Mouse (Mus musculus): Measurements from ENCODE around the gene Ankrd65.

Ankrd65 gene

GRCm38 (mm10) chr4:155821025-155821424, 30.8 kb downstream of the Ankrd65 start:
- DNase-seq, result peak; percentile 85

GRCm38 (mm10) chr4:155823443-155823842, 33.2 kb downstream of the Ankrd65 start:
- no peak for DNase-seq

GRCm38 (mm10) chr4:155829866-155830265, 39.6 kb downstream of the Ankrd65 start:
- no peak for DNase-seq

GRCm38 (mm10) chr4:155830596-155830995, 40.4 kb downstream of the Ankrd65 start:
- DNase-seq, result no peak

- DNase-seq, result peak; percentile 99
These were observed 41.0 kb downstream of the Ankrd65 start, which contains the start of gene Aurkaip1 for GRCm38 (mm10) chr4:155831205-155831766. Aurkaip1 (plus strand) TSS chr4:155831272.

- DNase-seq, result no peak
These were observed 41.6 kb downstream of the Ankrd65 start for GRCm38 (mm10) chr4:155831831-155832230.

- DNase-seq, result peak; percentile 92
These were observed 42.1 kb downstream of the Ankrd65 start for GRCm38 (mm10) chr4:155832321-155832720.

GRCm38 (mm10) chr4:155833234-155833633, 43.0 kb downstream of the Ankrd65 start:
- DNase-seq, result peak; percentile 94

GRCm38 (mm10) chr4:155833836-155834235, 43.6 kb downstream of the Ankrd65 start:
- DNase-seq, result peak; percentile 98

GRCm38 (mm10) chr4:155837404-155838010, 47.3 kb downstream of the Ankrd65 start:
- DNase-seq, result peak; percentile 99

GRCm38 (mm10) chr4:155838187-155839153, 48.2 kb downstream of the Ankrd65 start:
- DNase-seq, result peak; percentile 98

GRCm38 (mm10) chr4:155839483-155839910, 49.3 kb downstream of the Ankrd65 start, which contains the start of gene Mxra8:
Mxra8 (plus strand) TSS chr4:155839680.
- DNase-seq, result peak; percentile 100

GRCm38 (mm10) chr4:155840076-155841002, 50.1 kb downstream of the Ankrd65 start:
- no peak for DNase-seq

- peak; percentile 98 for DNase-seq
These were observed 50.8 kb downstream of the Ankrd65 start for GRCm38 (mm10) chr4:155841003-155841454.

GRCm38 (mm10) chr4:155841651-155842270, 51.5 kb downstream of the Ankrd65 start:
- DNase-seq, result peak; percentile 94

- peak; percentile 86 for DNase-seq
These were observed 53.0 kb downstream of the Ankrd65 start for GRCm38 (mm10) chr4:155843231-155843630.

- peak; percentile 99 for DNase-seq
These were observed 56.8 kb downstream of the Ankrd65 start, which contains the start of gene Dvl1 for GRCm38 (mm10) chr4:155846871-155847578. Dvl1 (plus strand) TSS chr4:155847402.

GRCm38 (mm10) chr4:155847591-155848352, 57.5 kb downstream of the Ankrd65 start:
- peak; percentile 96 for DNase-seq

- DNase-seq, result peak; percentile 92
These were observed 58.3 kb downstream of the Ankrd65 start for GRCm38 (mm10) chr4:155848434-155849095.
